Mouse (Mus musculus): ENCODE results near the gene Aox1.

DNA sequence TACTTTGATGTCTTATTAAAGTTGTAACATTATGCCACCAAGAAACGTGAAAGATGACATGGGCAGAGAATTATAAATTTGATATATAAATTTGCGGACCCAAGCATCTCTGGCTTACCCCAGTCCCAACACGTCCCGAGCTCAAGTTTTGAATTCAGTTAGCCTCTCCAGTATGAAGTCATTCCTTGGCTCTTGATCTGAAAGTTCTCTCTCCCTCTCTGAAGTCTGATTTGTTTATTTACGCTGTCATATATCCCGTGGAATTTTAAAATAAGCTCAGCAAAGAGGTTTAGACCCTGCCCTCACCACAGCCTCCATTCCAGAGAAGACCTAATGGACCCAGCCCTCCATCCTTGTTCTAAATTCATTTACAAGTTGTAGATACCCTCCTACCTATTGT lies 39.5 kb downstream of the Aox1 start:
- TF ChIP-seq POLR2A (IDR thresholded peaks at IDR 0.05; ENCODE audit: low read depth, low read length) (no peak), CTCF (IDR thresholded peaks at IDR 0.05; ENCODE audit: extremely low read depth, insufficient read length, insufficient replicate concordance, low read depth, low read length) (no peak)

Measured in small intestine, adult 2 months (tissue).